Mouse (Mus musculus): Measurements from ENCODE around the gene Slc35b1.

DNA sequence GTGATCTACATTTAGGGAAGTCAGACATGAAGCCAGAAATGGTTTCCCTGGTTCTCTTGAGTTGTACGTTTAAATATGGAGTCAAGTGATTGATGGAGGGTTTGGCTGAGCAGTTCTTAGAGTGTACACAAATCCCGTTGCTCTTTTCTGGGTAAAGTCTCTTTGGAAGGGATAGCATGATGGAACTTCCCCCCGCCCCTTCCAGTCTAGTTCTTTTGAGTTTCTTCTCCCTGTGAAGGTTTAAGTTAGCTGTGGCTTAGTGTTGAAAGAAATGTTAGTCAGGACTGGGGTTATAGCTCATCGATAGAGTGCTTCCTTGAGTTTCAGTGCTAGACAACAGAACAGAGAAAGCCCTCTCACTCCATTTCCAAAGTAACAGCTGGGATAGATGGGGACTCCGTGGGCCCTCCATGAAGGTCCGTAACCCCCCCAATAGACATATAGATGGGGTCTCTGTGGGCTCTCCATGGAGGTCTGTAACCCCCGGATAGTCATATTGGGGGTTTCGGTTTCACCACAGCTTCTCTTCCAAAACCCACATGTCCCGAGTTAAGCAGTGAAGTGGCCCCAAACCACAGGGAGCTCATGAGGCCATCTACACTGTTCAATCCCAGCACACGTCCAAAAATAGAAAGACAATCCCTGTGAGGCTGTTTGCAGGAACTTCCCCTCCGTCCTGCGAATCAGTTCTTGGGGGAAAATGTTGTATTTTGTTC lies 29.4 kb upstream of the Slc35b1 start:
- TF ChIP-seq POLR2A (IDR thresholded peaks at IDR 0.05; ENCODE audit: borderline replicate concordance, low read depth, low read length) = no peak
- no peak for TF ChIP-seq CTCF (IDR thresholded peaks at IDR 0.05; ENCODE audit: low read depth, low read length)
